Mouse (Mus musculus): ENCODE data around the gene Ube2c. TPM values are rescaled to one million over a fixed set of nuclear protein-coding genes. Genes with fewer than 3 reads are reported as not detected.

The Ube2c gene
- 1.3 and 1.4 TPM in 2 replicates for polyA plus RNA-seq (2021; fragmentation: Nextera tagmentation)
- long read RNA-seq, experiment 1, partial matches to known transcripts: 0 of 1 reads
- long read RNA-seq, experiment 1, other reads (novel, unspliced or antisense): 0 of 1 reads
- long read RNA-seq, experiment 2: 0 reads

GRCm38 (mm10) chr2:164769258-164770037 is at the start of gene Ube2c:
Gene Ube2c (plus strand): TSS chr2:164769898.

DNA sequence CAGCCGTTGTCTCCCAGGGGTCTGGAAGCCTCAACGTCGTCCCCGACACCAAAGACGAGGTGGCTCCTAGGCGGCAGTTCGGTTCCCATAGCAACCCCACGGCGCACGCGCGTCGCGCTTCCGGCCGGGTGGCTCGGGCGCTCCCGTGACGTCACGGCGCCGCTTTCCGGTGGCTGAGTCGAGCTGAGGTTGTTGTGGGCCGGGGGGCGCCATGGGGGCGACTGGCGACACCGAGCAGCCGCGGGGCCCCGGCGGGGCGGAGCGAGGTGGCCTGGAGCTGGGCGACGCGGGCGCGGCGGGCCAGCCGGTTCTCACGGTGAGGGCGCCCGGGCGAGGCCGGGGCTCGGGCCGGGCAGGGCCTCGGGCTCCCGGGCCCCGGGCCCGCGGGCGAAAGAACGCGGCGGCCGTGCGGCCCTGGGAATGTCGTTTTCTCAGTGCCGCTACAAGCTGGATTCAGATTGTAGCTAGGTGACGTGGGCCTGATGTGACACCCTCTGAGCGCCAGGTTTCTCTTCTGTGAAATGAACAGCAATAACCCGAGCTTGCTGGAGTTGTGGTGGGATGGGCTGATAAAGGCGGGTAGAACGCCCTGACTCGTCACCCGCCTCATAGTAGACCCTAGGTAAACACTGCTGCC is 23.7 kb upstream of the Ube2c start, which contains the start of the genes Wfdc3 and Dnttip1:
Wfdc3 (minus strand) TSS at position 89 of the 637 bp plus-strand sequence.
Dnttip1 (plus strand) TSS at position 141 of the 637 bp plus-strand sequence.

DNA sequence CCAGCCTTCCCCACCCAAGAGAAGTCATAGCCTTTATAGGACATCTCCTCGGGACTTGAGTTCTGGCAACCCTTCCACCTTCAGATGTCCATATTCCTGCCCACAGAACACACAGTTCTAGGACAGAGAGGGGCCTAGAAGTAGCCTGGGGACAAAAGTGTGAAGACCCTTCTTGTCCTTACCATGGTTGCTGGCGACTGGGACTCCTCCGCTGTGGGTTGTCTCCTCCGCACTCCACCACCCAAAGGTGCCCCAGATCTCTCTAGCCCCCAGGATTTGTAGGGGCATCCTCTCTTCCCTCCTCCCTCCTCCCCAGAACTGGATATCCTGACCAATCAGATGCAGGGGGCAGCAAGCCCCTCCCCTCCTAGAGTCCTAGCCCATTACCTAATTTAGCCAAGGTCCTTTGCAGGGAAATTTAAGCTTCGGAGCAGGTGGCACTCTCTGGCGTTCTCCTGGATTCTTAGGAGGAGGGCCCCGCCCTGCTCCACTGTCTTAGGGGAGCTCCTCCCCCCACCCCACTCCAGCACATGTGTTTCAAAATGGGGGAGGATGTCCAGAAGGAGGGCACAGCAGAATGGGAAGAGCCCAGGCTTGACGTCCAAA is 9.9 kb downstream of the Ube2c start, which contains the start of gene Tnnc2:
Tnnc2 (minus strand) TSS at position 487 of the 606 bp plus-strand sequence.

DNA sequence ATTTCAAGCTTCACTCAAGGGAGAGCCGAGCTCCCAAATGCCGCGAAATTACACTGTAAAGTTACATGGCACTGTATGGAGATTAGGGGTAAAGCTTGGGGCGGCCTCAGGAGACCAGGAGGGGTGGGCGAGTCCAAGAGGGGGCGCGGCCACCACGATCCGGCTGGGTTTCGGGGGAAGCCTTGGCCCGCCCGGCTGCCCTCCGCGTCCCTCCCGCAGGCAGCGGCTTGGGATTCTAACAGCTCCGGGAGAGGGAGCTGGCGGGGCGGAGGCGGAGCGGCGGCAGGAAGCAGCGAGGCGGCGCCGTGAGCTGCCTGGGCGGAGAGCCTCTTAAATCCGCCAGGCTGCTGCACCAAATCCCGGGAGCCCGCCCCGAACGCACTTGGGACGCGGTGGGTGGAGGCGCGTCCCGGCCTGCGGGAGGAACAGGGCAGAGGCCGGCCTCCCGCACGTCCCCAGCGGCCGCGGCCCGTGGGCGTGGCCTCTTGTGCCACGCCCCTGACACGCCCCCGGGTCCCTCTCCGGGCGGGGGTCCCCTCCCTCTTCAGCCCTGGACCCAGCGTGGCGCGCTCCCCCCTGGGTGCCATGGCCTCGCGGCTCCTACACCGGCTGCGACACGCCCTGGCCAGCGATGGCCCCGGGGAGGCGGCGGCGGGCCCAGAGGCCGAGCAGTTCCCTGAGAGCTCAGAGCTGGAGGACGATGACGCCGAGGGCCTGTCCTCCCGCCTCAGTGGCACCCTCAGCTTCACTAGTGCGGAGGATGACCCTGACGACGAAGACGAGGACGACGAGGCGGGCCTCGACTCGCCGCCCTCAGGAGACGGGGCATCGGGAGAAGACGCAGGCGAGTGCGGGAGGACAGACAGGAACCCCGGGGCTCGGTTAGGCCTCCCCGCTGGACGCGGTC is 16.0 kb downstream of the Ube2c start, which contains the start of gene Snx21:
Snx21 (plus strand) TSS at position 343 of the 907 bp plus-strand sequence.

GRCm38 (mm10) chr2:164804533-164805331 is 35.0 kb downstream of the Ube2c start, which contains the start of the genes Acot8 and Zswim3:
Gene Acot8 (minus strand): TSS chr2:164804882.
Gene Zswim3 (plus strand): TSS chr2:164805098.

GRCm38 (mm10) chr2:164822636-164823165 is 53.0 kb downstream of the Ube2c start, which contains the start of gene Zswim1:
Gene Zswim1 (plus strand): TSS chr2:164822686.

Other genes starting within 250 kb of the Ube2c start
- 0.25 and 0.31 TPM in 2 replicates for gene Wfdc2, start 207.5 kb upstream of the Ube2c start, polyA plus RNA-seq (2021; fragmentation: Nextera tagmentation)
- gene Spint3, start 196.4 kb upstream of the Ube2c start, polyA plus RNA-seq (2021; fragmentation: Nextera tagmentation): not detected in 2 replicates
- not detected in 2 replicates for gene Wfdc6a, start 184.5 kb upstream of the Ube2c start, polyA plus RNA-seq (2021; fragmentation: Nextera tagmentation)
- gene Eppin, start 176.3 kb upstream of the Ube2c start, polyA plus RNA-seq (2021; fragmentation: Nextera tagmentation): not detected in 2 replicates
- gene Wfdc6b, start 156.4 kb upstream of the Ube2c start, polyA plus RNA-seq (2021; fragmentation: Nextera tagmentation): not detected in 2 replicates
- not detected in 2 replicates for gene Wfdc8, start 156.3 kb upstream of the Ube2c start, polyA plus RNA-seq (2021; fragmentation: Nextera tagmentation)
- gene Wfdc16, start 131.1 kb upstream of the Ube2c start, polyA plus RNA-seq (2021; fragmentation: Nextera tagmentation): not detected in 2 replicates
- gene Wfdc10, start 113.9 kb upstream of the Ube2c start, polyA plus RNA-seq (2021; fragmentation: Nextera tagmentation): not detected in 2 replicates
- not detected in 2 replicates for gene Wfdc9, start 113.3 kb upstream of the Ube2c start, polyA plus RNA-seq (2021; fragmentation: Nextera tagmentation)
- gene Wfdc11, start 95.8 kb upstream of the Ube2c start, polyA plus RNA-seq (2021; fragmentation: Nextera tagmentation): not detected in 2 replicates
- not detected in 2 replicates for gene Wfdc13, start 84.8 kb upstream of the Ube2c start, polyA plus RNA-seq (2021; fragmentation: Nextera tagmentation)
- not detected in 2 replicates for gene Spint4, start 71.4 kb upstream of the Ube2c start, polyA plus RNA-seq (2021; fragmentation: Nextera tagmentation)
- not detected in 2 replicates for gene Spint5, start 54.6 kb upstream of the Ube2c start, polyA plus RNA-seq (2021; fragmentation: Nextera tagmentation)
- 3.0 and 3.1 TPM in 2 replicates for gene Wfdc3, start 24.0 kb upstream of the Ube2c start, polyA plus RNA-seq (2021; fragmentation: Nextera tagmentation)
- 5.0 and 21.1 TPM in 2 replicates for gene Dnttip1, start 23.9 kb upstream of the Ube2c start, polyA plus RNA-seq (2021; fragmentation: Nextera tagmentation)
- 0.64 and 0.74 TPM in 2 replicates for gene Tnnc2, start 10.1 kb downstream of the Ube2c start, polyA plus RNA-seq (2021; fragmentation: Nextera tagmentation)
- 50.8 and 62.0 TPM in 2 replicates for gene Snx21, start 15.9 kb downstream of the Ube2c start, polyA plus RNA-seq (2021; fragmentation: Nextera tagmentation)
- gene Acot8, start 35.0 kb downstream of the Ube2c start, polyA plus RNA-seq (2021; fragmentation: Nextera tagmentation): 21.4 TPM in 2 replicates
- 7.8 and 8.8 TPM in 2 replicates for gene Zswim3, start 35.2 kb downstream of the Ube2c start, polyA plus RNA-seq (2021; fragmentation: Nextera tagmentation)
- gene Zswim1, start 52.8 kb downstream of the Ube2c start, polyA plus RNA-seq (2021; fragmentation: Nextera tagmentation): 23.2 and 23.4 TPM in 2 replicates
- not detected in 2 replicates for gene Spata25, start 58.6 kb downstream of the Ube2c start, polyA plus RNA-seq (2021; fragmentation: Nextera tagmentation)
- gene Ctsa, start 63.0 kb downstream of the Ube2c start, polyA plus RNA-seq (2021; fragmentation: Nextera tagmentation): 105 and 121 TPM in 2 replicates
- gene Neurl2, start 63.6 kb downstream of the Ube2c start, polyA plus RNA-seq (2021; fragmentation: Nextera tagmentation): 3.4 and 4.6 TPM in 2 replicates
- 75.3 and 129 TPM in 2 replicates for gene Pltp, start 87.8 kb downstream of the Ube2c start, polyA plus RNA-seq (2021; fragmentation: Nextera tagmentation)
- 80.5 and 84.8 TPM in 2 replicates for gene Pcif1, start 109.4 kb downstream of the Ube2c start, polyA plus RNA-seq (2021; fragmentation: Nextera tagmentation)
- gene Zfp335, start 141.9 kb downstream of the Ube2c start, polyA plus RNA-seq (2021; fragmentation: Nextera tagmentation): 6.6 and 9.3 TPM in 2 replicates
- 0.91 and 0.93 TPM in 2 replicates for gene Mmp9, start 170.9 kb downstream of the Ube2c start, polyA plus RNA-seq (2021; fragmentation: Nextera tagmentation)
- gene Slc12a5, start 190.9 kb downstream of the Ube2c start, polyA plus RNA-seq (2021; fragmentation: Nextera tagmentation): 96.8 and 132 TPM in 2 replicates